Mouse (Mus musculus) gastrocnemius, postnatal 10 days (tissue): Measurements from ENCODE around the gene Ap3d1. TPM values are rescaled to one million over a fixed set of nuclear protein-coding genes. Genes with fewer than 3 reads are reported as not detected.
A peak's percentile ranks its signal among the peaks of the same experiment; 100 is the strongest.

ENCODE experiments used
- DNase-seq: peaks from one replicate; pipeline ENCODE4 v3.0.0; 2021; ENCODE audit warnings: mixed read lengths
- total RNA-seq, 2 experiments: library from RNA; stranded (reverse); gene quantifications; 2 replicates each; pipeline ENCODE4 v1.2.3; 2021

The Ap3d1 gene
- total RNA-seq, 2 experiments from 2014 or later, result 27.7 to 37.1 TPM

GRCm38 (mm10) chr10:80682003-80682402 lies 60.1 kb downstream of the Ap3d1 start:
- no peak for DNase-seq

- DNase-seq, result no peak
Observed at GRCm38 (mm10) chr10:80680260-80680696, 61.8 kb downstream of the Ap3d1 start.

DNA sequence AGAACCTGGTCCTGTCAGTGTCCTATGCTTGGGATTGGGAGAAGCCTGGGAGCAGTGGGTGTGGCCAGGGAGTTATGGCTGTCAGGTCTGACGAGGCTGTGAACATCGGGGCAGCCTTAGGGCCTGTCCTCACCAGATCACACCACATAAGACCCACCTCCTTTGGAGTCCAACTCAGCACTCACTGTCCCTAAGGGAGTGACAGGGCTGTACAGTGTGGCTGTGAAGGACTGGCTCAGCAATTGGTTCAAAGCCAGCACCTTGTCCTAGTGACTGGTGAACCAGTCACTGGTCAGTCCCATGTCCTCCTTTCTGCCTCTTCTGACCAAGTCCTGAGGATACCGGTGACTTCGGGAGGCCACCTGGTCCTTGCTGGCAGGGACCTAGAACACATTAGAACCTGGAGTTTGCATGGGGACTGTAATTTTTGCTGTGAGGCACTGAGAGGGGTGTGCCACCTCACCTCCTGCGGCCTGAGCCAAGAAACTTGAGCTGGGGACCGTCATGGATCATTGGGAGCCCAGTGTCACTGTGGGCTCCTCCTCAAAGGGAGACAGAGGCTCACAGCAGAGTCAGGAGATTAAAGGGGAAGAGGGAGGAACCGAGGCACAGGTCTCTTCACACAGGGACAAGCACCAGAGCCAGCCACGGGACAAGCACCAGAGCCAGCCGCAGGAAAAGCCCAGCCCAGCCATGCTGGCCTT lies 62.4 kb downstream of the Ap3d1 start:
- no peak for DNase-seq

- no peak for DNase-seq
Observed at GRCm38 (mm10) chr10:80678601-80679377, 63.3 kb downstream of the Ap3d1 start.

DNA sequence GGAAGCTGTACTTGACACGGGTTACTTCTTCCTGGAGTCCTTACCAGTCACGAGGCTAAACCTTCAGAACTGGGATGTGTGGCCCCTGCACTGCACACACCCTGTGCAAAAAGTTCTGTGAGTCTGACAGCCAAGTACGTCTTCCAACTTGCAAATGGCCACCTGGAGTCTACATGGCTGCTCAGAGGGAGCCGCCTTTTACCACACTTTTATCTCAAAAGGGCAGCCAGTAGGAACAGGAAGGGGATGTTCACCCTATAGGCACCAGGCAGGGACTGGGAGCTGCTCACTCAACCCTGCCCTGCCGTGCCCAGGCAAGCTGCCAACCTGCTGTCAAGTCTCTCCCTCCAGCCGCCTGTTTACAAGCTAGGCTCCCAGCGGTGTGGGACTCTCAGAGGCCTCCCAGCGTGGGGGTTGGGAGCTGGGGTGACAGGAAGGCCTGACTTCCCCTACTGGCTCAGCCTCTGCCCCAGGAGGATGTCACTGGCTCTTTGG lies 64.1 kb downstream of the Ap3d1 start, which contains the start of gene Mknk2:
TSS of gene Mknk2 (minus strand) at position 171 of the 495 bp plus-strand sequence.
- DNase-seq, result peak; percentile 90

GRCm38 (mm10) chr10:80677128-80677875 lies 64.8 kb downstream of the Ap3d1 start:
- DNase-seq, result no peak

GRCm38 (mm10) chr10:80676198-80676928 lies 65.7 kb downstream of the Ap3d1 start:
- peak; percentile 100 for DNase-seq

- no peak for DNase-seq
Observed at GRCm38 (mm10) chr10:80675405-80676197, 66.5 kb downstream of the Ap3d1 start.

DNA sequence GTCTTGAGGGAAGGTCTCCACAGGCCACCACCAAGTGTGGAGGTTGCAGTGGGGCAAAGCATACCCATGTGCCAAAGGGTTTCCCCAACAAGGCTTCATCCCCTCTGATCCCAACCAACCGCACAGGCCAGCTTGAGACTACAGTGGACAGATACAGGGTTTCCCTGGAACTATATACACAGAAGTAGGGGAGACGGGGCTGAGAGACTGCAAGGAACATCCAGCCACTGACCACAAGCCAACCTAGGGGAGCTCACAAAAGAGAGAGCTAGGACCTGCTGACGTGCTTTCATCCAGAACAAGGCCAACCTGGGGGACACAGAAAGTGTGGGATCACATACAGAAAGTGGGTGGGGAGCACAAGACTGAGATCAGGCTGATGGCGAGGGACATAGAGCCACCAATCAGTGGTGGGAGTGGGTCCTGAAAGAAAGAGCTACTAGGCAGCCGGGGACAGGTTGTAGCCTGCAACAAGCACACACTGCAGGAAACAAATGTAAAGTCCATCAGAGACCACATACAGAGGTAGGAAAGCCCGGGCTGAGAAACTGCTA lies 67.1 kb downstream of the Ap3d1 start:
- DNase-seq, result no peak

- no peak for DNase-seq
Observed at GRCm38 (mm10) chr10:80674161-80674711, 67.8 kb downstream of the Ap3d1 start.

DNA sequence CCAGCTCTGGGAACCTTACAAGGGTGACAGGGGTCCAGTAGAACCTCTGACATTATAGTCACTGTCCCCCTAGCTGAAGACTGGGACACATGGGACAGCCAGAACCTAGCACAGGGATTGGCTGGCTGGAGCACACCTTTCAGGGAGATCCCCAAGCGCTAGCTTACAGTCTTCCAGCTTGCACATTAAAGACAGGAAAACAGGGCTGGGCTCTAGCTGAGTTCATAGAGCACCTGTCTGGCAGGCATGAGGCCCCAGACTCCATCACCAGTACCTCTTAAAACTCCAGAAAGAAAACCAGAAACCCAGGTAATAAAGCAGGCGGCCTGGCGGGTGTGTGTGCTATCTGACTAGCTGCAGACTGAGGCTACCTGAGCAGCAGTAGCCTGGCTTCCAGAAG lies 68.4 kb downstream of the Ap3d1 start:
- no peak for DNase-seq

GRCm38 (mm10) chr10:80671936-80672690 lies 70.0 kb downstream of the Ap3d1 start:
- DNase-seq, result no peak

- no peak for DNase-seq
Observed at GRCm38 (mm10) chr10:80671251-80671650, 70.8 kb downstream of the Ap3d1 start.

GRCm38 (mm10) chr10:80670531-80670930 lies 71.5 kb downstream of the Ap3d1 start:
- no peak for DNase-seq

GRCm38 (mm10) chr10:80669737-80670485 lies 72.2 kb downstream of the Ap3d1 start:
- DNase-seq, result peak; percentile 72

GRCm38 (mm10) chr10:80669018-80669417 lies 73.0 kb downstream of the Ap3d1 start:
- no peak for DNase-seq

GRCm38 (mm10) chr10:80668614-80669013 lies 73.5 kb downstream of the Ap3d1 start:
- peak; percentile 76 for DNase-seq

- peak; percentile 55 for DNase-seq
Observed at GRCm38 (mm10) chr10:80666837-80667412, 75.1 kb downstream of the Ap3d1 start.
